Mouse (Mus musculus) heart, embryonic 11.5 days (tissue): ENCODE measurements at regions not wholly inside any gene's neighbourhood (a gene's known extent, or its start where the extent isn't known, plus 50 kb on each side); places are given as distances from the start of the nearest gene placed in this dataset.

Source experiments
- ATAC-seq: fragments of 200-750 bp; cut with Nextera tagmentation; replicated peaks from 2 replicates; pipeline ENCODE4 v1.8.0; 2017; ENCODE audit warnings: moderate library complexity; ENCODE audit not compliant: insufficient number of reproducible peaks, low FRiP score, low TSS enrichment
- H3K27ac ChIP-seq: fragments of 300-500 bp; sonication (generic); 2 replicates; pipeline ENCODE4 v1.5.1; 2014; ENCODE audit warnings: mild to moderate bottlenecking, low read depth, low read length
- H3K27me3 ChIP-seq: fragments of 300-500 bp; sonication (generic); 2 replicates; pipeline ENCODE4 v1.6.1; 2014; ENCODE audit warnings: mild to moderate bottlenecking, low read length, mixed read lengths; ENCODE audit not compliant: control insufficient read depth, insufficient read depth
- H3K36me3 ChIP-seq: fragments of 300-500 bp; sonication (generic); 2 replicates; pipeline ENCODE4 v1.6.1; 2014; ENCODE audit warnings: mild to moderate bottlenecking, low read length, moderate library complexity, mixed read lengths; ENCODE audit not compliant: control insufficient read depth, insufficient read depth
- H3K4me1 ChIP-seq: fragments of 300-500 bp; sonication (generic); 2 replicates; pipeline ENCODE4 v1.6.1; 2014; ENCODE audit warnings: low read length; ENCODE audit not compliant: control insufficient read depth, insufficient read depth
- H3K4me2 ChIP-seq: fragments of 300-500 bp; sonication (generic); 2 replicates; pipeline ENCODE4 v1.6.1; 2014; ENCODE audit warnings: mild to moderate bottlenecking, moderate library complexity
- H3K4me3 ChIP-seq: fragments of 300-500 bp; sonication (generic); 2 replicates; pipeline ENCODE4 v1.5.1; 2014; ENCODE audit warnings: low read depth, low read length
- H3K9ac ChIP-seq: fragments of 300-500 bp; sonication (generic); 2 replicates; pipeline ENCODE4 v1.6.1; 2014; ENCODE audit warnings: mild to moderate bottlenecking, low read depth, low read length, moderate library complexity
- H3K9me3 ChIP-seq: fragments of 300-500 bp; sonication (generic); replicated peaks from 2 replicates; pipeline ENCODE4 v1.6.1; 2016; ENCODE audit warnings: low read length; ENCODE audit not compliant: control insufficient read depth
- WGBS: fragments of 180-500 bp; shearing (Covaris S2); extraction: QIAGEN DNeasy Blood & Tissue Kit; methylation state at CpG from one replicate; pipeline ENCODE4 v1.1.7; 2014; ENCODE audit not compliant: insufficient replicate concordance; 5-methylcytosine and 5-hydroxymethylcytosine counted together

DNA sequence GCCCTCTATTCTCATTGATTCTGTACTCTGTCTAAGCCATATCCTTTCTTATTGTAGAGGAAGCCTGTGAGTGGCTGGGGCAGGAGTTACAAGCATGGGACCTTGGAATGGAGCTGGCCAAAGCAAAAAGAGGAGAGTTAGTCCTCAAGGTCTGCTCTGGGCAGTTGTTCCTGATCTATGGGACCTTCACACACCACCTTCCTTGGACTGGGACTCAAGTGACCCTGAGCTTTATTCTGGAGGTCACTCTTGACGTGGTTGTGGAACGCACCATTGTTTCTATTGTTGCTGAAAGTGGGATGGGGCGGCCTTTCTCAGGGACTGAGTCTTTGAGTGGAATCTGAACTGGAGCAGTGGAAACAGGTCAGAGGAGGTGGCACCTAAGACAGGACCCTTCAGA lies 291.0 kb downstream of the Gm49356 start:
- ATAC-seq = no peak

DNA sequence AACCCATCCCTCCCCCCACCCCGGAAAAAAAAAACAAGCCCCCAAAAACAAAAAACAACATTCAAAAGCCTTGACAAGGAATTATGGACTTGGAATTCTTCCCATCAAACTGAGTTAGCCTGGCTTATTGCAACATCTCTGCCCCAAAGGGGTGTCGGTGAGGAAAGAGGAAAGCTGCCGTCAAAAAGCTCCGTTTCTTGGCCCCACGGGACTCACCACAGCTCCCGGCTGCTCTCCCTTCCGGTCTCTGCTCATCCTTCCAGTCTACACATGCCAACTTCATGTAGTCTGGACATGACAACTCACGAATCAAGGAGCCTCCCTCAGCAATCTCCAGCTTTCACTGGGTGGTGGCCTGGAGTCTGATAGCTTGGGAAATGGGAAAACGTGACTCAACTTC lies 295.4 kb downstream of the Gm49356 start:
- WGBS = 77% methylated on average over 9 of the region's 9 CpGs
- H3K27me3 ChIP-seq = no peaks in the 10 kb centered on the region
- no peak for ATAC-seq

More for the DNA sequence above, 291.0 kb downstream of the Gm49356 start:
- Histone ChIP-seq H3K4me1 (peaks cover 4% of the 10 kb centered on the region; the same call in 1 of the 2 replicates), H3K4me2 (no peak overlapping the region), H3K4me3 (no peak overlapping the region), H3K36me3 (no peaks in the 10 kb centered on the region), H3K9ac (no peak overlapping the region), H3K27me3 (no peaks in the 10 kb centered on the region), H3K9me3 (no peaks in the 10 kb centered on the region), H3K27ac (no peak overlapping the region)
- WGBS = 83% methylated on average over 3 of the region's 3 CpGs

DNA sequence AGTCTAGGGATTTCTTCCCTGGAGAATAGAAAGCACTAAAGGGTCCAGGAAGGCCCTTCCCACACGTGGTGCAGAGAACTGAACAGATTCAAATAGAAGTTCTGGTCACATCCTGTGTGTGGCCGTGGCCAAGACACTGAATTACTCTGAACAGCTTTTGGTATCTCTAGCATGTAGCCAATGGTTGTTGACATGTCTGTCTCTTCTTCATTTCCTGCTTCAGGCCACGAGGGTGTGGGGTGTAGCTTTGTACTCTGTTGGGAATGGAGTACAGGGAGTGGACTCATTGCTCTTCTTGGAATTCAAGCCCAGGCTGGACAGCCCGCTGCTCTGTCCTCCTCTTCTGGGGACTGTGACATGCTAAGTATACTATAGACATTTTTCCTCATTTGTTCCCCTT lies 298.5 kb downstream of the Gm49356 start:
- 69% methylated on average over 4 of the region's 4 CpGs for WGBS
- ATAC-seq = no peak

More for the DNA sequence above, 295.4 kb downstream of the Gm49356 start:
- Histone ChIP-seq H3K4me3 (no peak overlapping the region), H3K4me1 (no peaks in the 10 kb centered on the region), H3K36me3 (no peaks in the 10 kb centered on the region), H3K9me3 (no peaks in the 10 kb centered on the region), H3K9ac (no peak overlapping the region), H3K4me2 (no peak overlapping the region), H3K27ac (no peak overlapping the region)

DNA sequence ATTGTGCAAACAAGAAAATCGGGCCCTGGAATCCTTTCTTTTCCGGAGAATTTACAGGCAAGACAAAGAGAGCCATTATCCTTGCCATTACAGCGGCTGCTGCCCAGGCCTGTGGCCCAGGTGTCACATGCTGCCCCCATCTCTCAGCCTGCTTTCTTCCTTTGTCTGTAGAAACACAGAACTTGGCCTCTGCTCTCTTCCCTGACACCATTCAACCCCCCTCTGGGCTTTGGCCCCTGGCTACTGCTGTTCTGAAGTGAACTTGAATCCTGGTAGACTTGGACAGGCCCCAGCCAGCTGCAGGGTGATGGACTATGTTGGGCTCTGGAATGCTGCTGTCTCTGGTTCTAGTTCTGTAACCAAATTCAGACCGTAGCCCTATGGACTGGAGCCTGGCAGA lies 299.3 kb downstream of the Gm49356 start:
- ATAC-seq = no peak
- H3K4me2 ChIP-seq = no peak overlapping the region
- 73% methylated on average over 4 of the region's 4 CpGs for WGBS
- no peaks in the 10 kb centered on the region for H3K4me1 ChIP-seq
- no peak overlapping the region for H3K4me3 ChIP-seq
- H3K27me3 ChIP-seq = no peaks in the 10 kb centered on the region
- H3K36me3 ChIP-seq = no peaks in the 10 kb centered on the region
- H3K9me3 ChIP-seq = no peaks in the 10 kb centered on the region
- H3K27ac ChIP-seq = no peak overlapping the region
- H3K9ac ChIP-seq = no peak overlapping the region

More for the DNA sequence above, 298.5 kb downstream of the Gm49356 start:
- Histone ChIP-seq H3K4me2 (no peak overlapping the region), H3K27me3 (no peaks in the 10 kb centered on the region), H3K4me1 (no peaks in the 10 kb centered on the region), H3K9ac (no peak overlapping the region), H3K9me3 (no peaks in the 10 kb centered on the region), H3K27ac (no peak overlapping the region), H3K4me3 (no peak overlapping the region), H3K36me3 (no peaks in the 10 kb centered on the region)

DNA sequence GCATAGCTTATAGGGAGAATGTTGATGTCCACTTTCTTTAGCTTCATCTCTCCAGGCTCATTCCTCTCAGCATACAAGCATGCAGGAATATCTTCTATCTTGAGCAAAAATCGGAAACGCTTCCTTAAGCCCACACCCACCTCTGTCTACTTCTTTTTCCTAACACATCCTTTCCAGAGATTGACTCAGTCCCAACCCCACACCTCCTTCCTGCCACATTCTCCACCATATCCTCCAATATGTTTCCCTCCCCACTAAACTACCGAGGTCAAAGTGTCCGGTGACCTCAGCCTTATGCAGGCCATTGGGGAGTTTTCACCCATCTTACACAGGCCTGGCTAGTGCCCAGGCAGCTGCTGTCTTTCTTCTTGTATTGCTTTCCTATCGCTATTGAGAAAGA lies 301.4 kb downstream of the Gm49356 start:
- Histone ChIP-seq H3K27ac (no peak overlapping the region), H3K9me3 (no peaks in the 10 kb centered on the region), H3K4me3 (no peak overlapping the region), H3K9ac (no peak overlapping the region), H3K27me3 (no peaks in the 10 kb centered on the region), H3K4me1 (peaks cover 10% of the 10 kb centered on the region), H3K4me2 (no peak overlapping the region), H3K36me3 (no peaks in the 10 kb centered on the region)
- 75% methylated on average over 5 of the region's 5 CpGs for WGBS
- ATAC-seq = no peak

DNA sequence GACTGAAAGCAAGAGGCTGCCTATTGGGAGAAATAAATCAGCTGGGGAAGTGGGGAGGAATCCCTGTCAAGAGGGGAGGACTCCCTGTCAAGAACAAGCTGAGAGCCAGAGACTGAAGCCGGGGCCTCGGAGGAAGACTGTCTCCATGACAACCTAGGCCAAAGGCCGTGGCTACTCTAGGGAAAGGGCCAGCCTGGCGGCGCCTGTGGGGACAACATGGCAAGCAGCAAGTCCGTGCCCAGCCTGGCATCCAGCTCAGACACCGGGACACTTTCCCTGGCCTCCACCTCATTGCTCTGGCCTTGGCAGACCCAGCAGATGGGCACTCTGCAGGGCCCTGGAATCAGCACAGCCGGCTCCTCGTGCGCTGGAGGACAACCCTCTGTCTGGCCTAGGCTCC lies 305.3 kb downstream of the Gm49356 start:
- Histone ChIP-seq H3K36me3 (no peaks in the 10 kb centered on the region), H3K27me3 (no peaks in the 10 kb centered on the region), H3K4me1 (peaks cover 45% of the 10 kb centered on the region), H3K27ac (no peak overlapping the region), H3K9ac (no peak overlapping the region; the same call in 1 of the 2 replicates), H3K9me3 (no peaks in the 10 kb centered on the region), H3K4me2 (no peak overlapping the region), H3K4me3 (no peak overlapping the region)
- ATAC-seq = no peak
- 53% methylated on average over 10 of the region's 10 CpGs for WGBS

DNA sequence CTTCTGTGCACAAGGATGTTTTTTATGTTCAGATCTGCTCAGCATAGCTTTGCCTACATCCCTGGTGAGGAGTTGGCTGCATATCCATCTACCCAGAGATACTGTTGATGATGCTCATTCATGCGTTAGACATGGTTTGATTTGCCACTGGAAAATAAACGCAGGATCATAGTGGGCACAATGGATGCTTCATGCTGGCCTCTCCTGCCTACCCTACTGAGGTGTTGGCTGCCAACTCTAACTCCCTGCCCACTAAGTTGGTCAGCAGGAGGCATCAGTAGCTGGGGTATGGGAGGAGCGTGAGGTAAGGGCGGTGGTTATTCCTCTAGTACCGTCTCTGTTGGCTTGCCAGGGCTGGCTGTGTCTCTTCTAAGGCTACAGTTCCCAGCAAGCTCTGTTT lies 307.3 kb downstream of the Gm49356 start:
- H3K36me3 ChIP-seq = no peaks in the 10 kb centered on the region
- H3K9ac ChIP-seq = no peak overlapping the region
- no peaks in the 10 kb centered on the region for H3K9me3 ChIP-seq
- peak overlapping the region; percentile 98 for H3K27ac ChIP-seq
- 75% methylated on average over 5 of the region's 5 CpGs for WGBS
- ATAC-seq = no peak
- no peak overlapping the region for H3K4me3 ChIP-seq
- H3K4me1 ChIP-seq = peaks cover 50% of the 10 kb centered on the region
- no peaks in the 10 kb centered on the region for H3K27me3 ChIP-seq
- H3K4me2 ChIP-seq = no peak overlapping the region

DNA sequence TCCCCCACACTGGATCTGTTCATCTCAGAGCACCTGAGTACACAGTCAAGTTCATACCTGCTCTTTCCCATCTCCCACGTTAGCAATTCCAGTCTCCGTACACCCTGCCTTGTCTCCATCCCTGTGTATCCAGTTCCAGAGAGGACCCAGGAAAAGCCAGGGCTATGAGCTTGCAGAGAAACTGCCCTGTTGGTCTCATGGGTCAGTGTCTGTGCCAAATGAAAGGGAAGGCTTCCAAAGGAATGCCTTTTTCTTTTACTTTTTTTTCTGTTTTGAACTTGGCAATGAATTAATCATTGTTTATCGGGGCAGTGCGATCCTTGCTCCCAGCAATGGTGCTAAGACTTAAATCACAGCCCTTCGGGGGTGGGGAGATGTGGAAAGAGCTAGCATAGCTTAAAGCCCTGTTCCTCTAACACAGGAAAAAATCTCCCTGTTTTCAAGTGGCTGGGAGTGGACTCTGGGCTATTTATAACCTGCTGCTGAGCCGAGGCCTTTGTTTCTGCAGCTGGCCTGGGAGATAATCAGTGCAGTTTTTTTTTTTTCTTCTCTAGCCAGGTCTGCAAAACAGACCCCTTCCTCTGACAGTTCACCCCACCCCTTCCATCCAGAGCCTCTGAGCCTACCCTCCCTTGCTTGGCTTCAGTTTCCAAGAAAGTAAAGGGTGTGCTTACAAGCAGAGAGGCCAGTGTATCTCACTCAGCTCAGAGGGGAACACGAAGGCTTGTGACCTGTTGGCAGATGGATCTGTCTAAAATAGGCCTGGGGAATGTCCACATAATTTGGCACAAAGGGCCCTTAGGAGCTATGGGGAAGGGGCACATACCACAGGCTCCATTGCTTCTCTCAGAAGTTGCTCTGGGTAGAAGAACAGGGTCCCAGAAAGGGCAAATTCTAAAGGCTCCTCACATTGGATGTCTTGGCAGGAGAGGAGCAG lies 308.6 kb downstream of the Gm49356 start:
- 10% methylated on average over 7 of the region's 7 CpGs for WGBS
- 0 out of 2 replicates have a peak overlapping the region, but pooled peaks have one; percentile 11 for H3K4me3 ChIP-seq
- peak overlapping the region; percentile 98 for H3K27ac ChIP-seq
- H3K4me1 ChIP-seq = peaks cover 64% of the 10 kb centered on the region
- no peaks in the 10 kb centered on the region for H3K36me3 ChIP-seq
- peak; percentile 89 for ATAC-seq
- peak overlapping the region; percentile 66 for H3K9ac ChIP-seq
- peak overlapping the region; percentile 58 for H3K4me2 ChIP-seq
- H3K27me3 ChIP-seq = no peaks in the 10 kb centered on the region
- H3K9me3 ChIP-seq = no peaks in the 10 kb centered on the region

DNA sequence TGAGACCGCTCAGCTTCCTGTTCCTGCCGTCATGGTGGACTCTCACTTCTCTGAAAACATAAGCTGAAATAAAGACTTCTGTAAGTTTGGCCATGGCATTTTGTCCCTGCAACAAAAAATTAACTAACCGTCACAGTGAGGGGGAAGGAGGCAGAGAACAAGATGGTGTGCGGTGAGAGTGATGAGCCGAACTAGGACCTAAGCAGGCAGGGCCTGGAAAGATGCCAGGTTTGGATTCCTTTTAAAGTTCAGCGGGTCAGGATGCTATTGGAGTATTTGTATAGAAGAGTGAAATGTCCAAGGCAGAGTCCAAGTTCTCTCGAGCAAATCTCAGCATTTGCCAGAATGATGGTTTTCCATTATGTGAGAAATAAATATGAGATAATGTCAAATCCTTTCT lies 312.3 kb downstream of the Gm49356 start:
- H3K27me3 ChIP-seq = no peaks in the 10 kb centered on the region
- no peak for ATAC-seq
- no peak overlapping the region for H3K9ac ChIP-seq
- H3K4me2 ChIP-seq = no peak overlapping the region
- no peak overlapping the region for H3K4me3 ChIP-seq
- 0 out of 2 replicates have a peak overlapping the region, but pooled peaks have one; percentile 3 for H3K27ac ChIP-seq
- peaks cover 59% of the 10 kb centered on the region for H3K4me1 ChIP-seq
- no peaks in the 10 kb centered on the region for H3K9me3 ChIP-seq
- H3K36me3 ChIP-seq = no peaks in the 10 kb centered on the region
- 60% methylated on average over 7 of the region's 7 CpGs for WGBS
